Mouse (Mus musculus): Measurements from ENCODE around the gene Mpv17l2.

DNA sequence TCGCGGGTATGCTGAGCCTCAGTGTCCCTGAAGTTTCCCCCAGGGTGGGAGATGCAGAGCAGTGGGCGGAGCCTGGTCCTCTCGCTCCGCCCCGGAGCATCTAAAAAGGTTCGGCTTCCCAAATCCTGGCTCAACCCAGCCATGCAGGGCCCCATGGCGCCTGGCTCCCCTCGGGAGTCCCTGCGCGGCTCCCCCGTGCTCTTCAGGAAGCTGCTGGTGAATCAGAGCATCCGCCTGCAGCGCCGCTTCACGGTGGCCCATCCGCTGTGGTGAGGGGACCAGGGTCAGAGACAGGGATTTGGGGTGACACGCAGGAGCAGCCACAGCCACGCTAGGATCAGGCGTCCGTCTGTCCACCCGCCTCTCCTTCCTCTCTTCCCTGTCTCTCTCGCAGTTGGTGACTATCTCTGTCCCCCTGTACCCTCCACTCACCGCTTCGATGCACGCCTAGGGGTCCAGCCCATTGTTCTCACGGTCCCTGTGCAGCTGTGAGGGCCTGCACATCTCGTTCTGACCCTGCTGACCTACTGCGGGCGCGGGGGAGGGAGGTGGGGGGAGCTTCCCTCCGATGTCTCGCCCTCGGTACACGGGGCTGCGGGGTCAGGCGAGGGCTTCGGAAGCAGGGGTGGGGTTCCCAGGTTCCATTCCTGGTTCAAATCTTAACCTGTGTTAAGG is 17.6 kb downstream of the Mpv17l2 start:
- TF ChIP-seq POLR2A (IDR thresholded peaks at IDR 0.05; ENCODE audit: borderline replicate concordance, extremely low read depth, insufficient read depth, insufficient read length, poor library complexity, severe bottlenecking): no peak
- TF ChIP-seq CTCF (IDR thresholded peaks at IDR 0.05; ENCODE audit: borderline replicate concordance, extremely low read depth, insufficient read depth, insufficient read length): no peak

All from brain, embryonic 14.5 days (tissue).